Mouse (Mus musculus) liver, postnatal 0 days (tissue): Measurements from ENCODE around the gene Dennd4c.

Experiments used
- CTCF ChIP-seq: sonication (generic); IDR thresholded peaks from 2 replicates; pipeline ENCODE4 v1.5.1; 2016; ENCODE audit warnings: antibody characterized with exemption, low read depth
- EP300 ChIP-seq: IDR thresholded peaks from 2 replicates; pipeline ENCODE4 v1.6.1; 2016; ENCODE audit warnings: antibody characterized with exemption, low read depth, mild to moderate bottlenecking

DNA sequence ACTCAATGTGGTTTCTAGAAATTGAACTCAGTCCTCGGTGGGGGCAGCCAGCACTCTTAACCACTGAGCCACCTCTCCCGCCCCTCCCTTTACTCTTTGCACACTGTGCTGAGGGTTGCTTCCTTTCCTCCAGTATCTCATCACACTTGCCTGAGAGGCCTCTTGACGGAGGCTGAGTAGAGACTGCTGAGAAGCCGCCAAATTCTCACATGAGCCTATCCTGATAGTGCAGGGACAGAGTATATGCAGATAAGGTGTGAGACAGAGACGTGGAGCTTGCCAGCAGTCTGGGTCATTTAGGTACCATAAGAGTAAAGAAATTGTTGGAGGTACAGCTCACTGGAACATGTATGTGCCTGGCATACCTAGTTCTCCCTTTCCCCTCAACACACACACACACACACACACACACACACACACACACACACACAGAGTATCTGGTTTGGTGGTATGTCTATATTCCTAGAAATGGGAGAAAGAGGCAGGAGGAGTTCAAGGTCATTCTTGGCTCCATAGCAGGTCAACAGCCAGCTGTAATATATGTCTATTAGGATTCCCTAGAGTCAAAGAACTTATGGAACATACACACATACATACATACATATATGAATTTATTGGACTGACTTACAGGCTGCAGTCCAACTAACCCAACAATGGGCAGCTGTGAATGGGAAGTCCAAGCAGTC lies 8.9 kb upstream of the Dennd4c start:
- TF ChIP-seq CTCF, result no peak
- TF ChIP-seq EP300, result no peak
